Mouse (Mus musculus): ENCODE measurements around the gene Zzef1.

Gene Zzef1

DNA sequence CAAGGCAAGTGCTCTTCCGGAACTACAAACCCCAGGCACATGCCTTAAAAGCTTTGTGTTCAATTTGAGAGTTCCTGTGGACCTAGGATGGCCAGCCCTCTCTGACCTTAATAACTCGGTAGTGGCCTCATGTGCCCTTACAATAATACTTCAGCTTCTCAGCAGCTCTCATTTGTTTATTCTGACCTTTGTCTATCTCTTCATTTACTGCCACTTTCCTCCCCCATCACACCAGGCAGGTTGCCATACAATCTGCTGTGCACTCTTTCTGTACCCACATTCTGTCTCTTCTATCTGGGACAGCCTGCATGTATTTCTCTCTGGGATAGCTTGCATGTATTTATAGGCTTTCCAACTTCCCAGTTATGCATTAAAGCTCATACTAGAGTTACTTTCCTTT is 10.5 kb downstream of the Zzef1 start:
- in situ Hi-C loops (cut with MboI, MseI): no loop called here

DNA sequence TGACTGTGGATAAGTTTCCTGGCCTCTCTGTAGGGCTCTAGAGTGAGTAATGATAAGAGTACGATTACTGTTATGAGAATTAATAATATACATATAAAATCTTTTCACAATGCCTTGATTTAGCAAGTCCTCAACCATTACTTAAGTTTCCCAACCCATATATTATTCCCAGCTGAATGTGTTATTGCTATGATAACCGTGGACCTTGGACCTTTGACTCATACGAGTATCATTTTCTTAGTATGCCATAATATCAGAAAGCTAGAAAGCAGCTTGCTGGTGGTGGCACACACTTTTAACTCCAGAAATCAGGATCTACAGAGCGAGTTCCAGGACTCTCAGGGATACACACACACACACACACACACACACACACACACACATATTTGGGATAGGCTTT is 12.0 kb downstream of the Zzef1 start:
- in situ Hi-C loops (cut with MboI, MseI): no loop called here

DNA sequence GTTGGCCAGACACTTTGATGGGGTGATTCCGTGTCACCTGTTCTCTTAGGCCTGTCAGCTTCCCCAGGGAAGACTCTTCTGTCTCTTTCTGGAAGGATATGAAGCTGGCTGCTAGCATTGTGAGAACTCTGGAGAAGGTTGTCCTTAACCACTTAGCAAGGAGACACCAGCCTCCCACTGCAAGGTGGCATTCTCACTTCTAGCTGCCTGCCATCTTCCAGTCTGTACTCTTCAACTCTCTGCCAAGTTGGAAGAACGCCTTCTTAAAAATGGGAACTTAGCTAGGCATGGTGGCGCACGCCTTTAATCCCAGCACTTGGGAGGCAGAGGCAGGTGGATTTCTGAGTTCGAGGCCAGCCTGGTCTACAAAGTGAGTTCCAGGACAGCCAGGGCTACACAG is 17.7 kb downstream of the Zzef1 start:
- in situ Hi-C loops (cut with MboI, MseI): no loop called here

DNA sequence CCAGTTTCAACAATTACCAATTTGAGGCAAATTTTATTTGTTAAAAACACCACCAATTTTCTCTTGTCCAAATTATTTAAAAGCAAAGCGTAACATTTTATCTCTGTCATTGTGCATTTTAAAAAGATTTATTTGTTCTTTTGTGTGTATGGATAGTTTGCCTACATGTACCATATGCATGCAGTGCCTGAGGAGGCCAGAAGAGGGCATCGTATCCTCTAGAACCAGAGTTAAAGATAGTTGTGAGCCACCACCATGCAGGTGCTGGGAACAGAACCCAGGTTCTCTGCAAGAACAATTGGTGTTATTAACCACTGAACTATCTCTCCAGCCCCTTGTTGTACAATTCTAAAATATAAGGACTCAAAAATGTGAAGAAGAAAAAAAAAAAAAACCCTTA is 18.2 kb downstream of the Zzef1 start:
- in situ Hi-C loops (cut with MboI, MseI): no loop called here

DNA sequence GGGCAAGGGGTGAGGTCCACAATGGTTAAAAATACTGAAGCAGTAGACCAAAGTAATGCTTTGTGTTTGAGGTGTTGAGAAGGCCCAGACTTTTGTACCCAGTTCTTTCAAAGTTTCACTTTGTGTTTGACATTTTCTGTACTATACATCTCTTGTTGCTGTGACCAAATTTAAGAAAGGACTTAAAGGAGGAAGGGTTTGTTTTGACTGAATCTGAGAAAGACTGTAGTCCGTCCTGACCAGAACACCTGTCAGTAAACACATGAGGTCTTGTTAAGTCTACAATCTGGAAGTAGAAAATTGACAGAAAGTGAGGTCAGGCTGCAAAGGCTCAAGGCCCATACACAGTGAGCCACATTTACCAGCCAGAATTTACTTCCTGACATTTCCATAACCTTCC is 20.8 kb downstream of the Zzef1 start:
- in situ Hi-C loops (cut with MboI, MseI): no loop called here

DNA sequence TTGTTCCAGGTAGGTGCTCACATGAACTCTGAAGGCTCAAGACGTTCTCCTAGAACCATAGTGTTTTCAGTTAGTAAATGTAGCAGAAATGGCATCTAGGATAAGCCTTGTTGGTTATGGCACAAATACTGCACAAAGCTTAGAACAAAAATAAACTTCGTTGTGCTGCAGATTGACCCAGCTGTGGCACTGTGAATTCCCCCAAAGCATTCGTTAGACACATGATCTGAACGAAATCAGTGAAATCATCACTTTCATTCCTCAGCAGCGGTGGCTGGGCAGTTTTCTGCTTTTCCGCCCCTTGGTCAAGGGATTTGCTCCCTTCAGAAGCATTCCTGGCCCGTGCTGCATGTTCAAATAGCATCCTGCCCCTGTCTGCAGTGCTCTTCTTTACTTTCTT is 22.0 kb downstream of the Zzef1 start:
- in situ Hi-C loops (cut with MboI, MseI): no loop called here

DNA sequence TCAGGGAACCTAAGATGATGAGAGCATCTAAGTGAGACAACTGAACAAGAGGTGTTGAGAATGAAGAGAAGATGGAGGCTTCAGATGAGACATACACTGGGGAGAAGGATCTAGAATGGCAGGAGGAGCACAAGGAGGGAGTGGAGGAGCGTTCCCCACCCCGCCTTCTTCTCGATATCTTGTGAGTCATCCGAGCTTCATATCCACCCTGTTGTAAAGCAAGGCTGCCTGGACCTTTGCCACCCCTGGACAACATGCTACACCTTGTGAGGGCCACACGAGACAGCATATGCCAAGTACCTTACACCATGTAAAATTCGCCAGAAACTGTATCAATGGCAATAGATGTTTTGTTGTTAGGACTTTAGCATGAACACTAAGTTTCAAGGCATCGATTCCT is 25.0 kb downstream of the Zzef1 start:
- in situ Hi-C loops (cut with MboI, MseI): no loop called here

DNA sequence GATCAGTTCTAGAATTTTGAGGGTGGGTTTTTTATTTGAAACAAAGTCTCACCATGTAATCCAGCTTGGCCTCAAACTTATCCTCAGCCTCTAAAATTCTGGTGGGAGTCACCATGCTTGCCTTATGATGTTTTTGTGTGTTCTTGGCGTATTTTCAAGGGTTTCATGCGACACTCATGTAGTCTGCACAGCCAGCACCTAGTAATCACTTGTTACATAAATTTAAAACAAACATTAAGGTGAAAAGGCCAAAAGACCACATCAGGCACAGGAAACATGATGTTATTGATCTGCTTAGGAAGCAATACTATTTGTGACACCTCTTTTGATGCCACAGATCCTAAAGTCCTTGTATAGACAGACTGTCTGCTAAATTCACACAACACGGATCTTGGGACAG is 33.8 kb downstream of the Zzef1 start:
- in situ Hi-C loops (cut with MboI, MseI): no loop called here

DNA sequence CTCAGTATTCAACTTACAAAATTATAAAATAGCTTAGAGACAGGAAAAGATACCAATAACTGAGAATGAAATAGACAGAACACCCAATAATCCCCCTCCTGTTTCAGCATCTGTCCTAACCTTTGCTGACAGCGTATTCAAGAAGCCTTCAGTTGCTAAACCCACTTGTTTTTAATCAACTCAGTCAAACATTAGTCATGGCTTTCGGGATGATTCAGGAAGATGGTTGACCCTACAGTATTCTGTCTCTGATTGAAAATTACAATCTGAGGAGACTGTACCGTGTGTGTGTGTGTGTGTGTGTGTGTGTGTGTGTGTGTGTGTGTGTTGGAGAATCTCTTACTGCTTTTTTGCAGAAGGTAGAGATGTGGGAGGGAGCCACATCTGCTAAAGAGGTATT is 46.7 kb downstream of the Zzef1 start:
- in situ Hi-C loops (cut with MboI, MseI): no loop called here

DNA sequence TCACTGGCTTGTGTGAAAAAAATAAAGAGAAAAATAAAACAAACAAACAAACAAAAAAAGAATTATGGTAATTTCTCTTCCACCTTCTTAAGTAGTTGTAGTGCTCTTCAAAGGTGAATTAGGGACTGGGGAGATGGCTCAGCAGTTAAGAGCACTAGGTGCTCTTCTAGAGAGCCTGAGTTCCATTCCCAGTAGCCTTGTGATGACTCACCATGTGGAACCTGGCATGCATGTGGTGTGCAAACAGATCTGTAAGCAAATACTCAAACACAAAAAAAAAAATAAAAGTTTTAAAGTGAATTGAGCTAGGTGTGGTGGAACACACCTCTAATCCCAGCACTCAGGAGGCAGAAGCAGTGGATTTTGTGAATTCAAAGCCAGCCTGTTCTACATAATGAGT is 47.5 kb downstream of the Zzef1 start:
- in situ Hi-C loops (cut with MboI, MseI): no loop called here

DNA sequence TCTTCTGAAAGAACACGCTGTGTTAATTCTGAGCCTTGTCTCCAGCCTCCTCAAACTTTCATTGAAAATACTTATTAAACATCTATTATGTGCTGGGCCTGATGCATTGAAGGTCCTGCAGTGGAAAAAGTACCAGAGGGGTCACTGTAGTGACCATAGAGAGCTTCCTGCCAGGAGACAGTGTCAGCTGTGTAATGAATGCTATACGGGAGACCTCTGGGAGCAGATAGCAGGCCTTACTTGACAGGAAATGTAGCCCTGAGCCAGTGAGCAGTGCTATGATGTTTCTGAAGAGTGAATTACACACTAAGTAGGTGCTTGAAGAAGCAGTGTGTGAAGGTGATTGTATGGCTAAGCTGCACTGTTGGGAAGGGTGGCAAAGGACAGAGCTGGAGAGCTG is 49.5 kb downstream of the Zzef1 start:
- in situ Hi-C loops (cut with MboI, MseI): no loop called here

DNA sequence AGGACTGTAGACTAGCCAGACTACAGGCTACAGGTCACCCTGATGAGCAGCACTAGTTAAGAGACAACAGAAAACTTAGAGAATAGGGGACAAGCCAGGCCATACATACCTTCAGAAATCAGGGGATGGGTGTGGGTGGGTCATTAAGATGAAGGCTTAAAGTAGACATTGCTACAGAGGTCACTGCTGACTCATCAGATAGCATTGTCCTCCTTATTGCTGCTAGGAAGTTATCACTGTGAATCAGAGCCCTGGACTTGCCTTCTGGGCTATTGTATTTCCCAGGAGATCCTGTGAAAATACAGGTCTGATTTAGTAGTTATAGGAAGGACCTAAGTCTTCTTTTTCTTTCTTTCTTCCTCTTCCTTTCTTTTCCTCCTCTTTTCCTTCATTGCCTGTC is 50.7 kb downstream of the Zzef1 start:
- in situ Hi-C loops (cut with MboI, MseI): no loop called here

DNA sequence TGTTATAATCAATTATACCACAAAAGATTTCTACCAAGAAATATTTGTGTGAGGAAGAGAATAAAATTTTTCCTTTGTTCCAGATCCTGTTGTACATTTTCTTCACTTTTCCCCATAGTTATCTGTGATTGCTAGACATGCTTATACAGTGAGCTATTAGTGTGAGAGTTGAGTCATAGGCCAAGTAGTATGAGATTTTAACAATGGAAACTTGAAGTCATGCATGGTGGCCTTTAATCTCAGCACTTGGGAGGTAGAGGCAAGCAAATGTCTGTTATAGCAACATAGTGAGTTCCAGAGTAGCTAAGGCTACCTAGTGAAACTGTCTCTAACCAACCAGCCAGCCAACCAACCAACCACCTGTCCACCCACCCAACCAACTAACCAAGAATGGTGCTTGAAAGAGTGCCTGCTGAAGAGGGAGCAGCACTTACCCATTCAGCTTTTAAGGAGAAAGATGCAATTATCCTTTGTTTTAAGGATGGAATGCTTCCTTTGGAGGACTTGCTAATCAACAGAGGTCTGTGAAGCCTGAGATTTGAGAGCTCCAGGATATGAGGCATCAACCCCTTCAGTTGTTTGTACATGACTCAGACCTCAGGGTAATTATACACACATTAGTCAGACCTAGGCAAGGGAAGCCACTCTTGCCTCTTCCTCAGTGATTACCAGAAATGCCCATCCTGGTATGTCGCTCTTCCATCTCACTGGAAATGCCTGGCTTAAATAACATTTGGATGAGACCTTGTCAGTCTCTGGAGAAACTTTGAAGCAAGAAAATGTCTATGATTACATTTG is 52.0 kb downstream of the Zzef1 start:
- in situ Hi-C loops (cut with MboI, MseI): no loop called here

DNA sequence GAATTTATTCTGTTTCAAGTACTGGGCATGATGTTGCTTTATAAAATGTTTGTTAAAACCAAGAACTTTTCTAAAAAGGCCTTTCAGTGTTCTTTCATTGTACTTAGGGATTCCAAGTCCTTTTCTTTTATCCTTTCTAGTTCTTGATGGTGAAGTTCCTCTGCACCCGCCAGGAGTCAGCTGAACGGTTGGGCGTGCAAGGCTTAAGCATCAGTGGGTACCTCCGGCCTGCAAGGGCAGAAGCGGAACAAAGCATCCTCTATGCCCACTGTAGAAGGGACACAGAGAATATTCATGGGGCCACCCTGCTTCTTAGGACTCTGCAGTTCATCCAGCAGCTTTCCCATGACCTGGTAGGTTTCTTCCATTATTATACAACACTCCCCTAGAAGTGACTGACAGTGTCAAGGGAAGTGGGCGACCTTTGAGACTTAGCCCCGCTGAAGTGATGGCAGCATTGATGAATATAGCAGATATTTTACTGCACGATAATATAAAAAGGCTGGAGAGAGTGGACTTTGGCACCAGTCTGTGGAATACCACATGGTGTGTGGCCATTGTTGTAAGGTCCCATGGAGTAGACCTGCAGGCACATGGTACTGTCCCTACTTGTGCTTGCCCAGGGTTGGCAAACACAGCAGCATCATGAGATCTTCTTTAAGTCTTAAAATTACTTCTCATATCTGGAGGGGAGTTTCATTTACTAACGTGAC is 54.5 kb downstream of the Zzef1 start:
- in situ Hi-C loops (cut with MboI, MseI): no loop called here

DNA sequence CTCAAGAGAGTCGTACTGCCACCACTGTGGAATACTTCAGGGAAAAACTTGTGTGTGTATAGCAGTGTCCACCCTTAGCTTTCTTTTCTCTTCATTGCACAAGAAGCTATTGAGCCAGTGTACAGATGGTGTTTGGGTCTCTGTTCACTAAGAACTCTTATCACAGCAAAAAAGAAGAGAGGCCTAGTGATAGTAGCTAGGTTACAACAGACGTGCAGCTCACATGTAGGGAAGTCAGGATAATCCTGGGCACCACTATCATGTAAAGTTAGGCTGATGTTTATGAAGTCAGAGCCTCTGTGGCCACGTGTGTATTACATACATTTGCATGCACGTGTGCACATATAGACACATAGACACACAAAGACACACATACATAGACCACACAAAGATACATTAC is 55.2 kb downstream of the Zzef1 start:
- in situ Hi-C loops (cut with MboI, MseI): no loop called here

DNA sequence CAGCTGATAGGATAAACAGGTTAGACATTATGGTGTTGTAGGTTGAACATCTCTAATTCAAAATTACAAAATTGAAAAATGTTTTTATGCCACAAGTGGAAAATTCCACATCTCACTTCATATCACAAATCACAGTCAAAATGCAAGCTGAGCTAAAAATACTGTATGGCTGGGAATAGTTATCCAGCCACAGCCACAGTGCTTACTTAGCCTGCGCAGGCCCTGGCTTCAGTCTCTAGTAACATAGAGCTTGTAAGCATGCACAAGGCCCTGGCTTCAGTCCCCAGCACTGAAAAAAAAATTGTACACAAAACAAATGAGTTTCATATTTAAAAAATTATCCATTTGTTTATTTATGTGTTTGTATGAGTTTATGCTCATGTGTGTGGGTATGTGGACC is 56.1 kb downstream of the Zzef1 start:
- in situ Hi-C loops (cut with MboI, MseI): no loop called here

DNA sequence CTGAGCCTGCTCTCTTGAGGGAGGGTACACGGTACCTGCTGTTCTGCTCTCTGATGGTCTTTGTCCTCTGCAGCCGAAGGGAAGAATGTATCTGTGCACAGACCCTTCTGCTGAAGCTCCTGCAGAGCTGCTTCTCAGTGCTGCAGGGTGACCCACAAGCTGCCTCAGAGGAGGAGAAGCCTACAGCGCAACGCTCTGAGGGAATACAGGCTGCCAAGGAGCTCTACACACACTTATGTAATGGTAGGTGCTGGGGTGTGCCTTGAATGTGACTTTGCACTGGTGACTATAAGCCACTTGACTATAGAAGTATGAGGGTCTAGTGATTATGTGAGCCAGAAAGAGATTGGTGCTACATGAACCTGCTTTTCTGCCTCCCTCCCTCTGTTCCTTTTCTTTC is 57.1 kb downstream of the Zzef1 start:
- in situ Hi-C loops (cut with MboI, MseI): no loop called here

DNA sequence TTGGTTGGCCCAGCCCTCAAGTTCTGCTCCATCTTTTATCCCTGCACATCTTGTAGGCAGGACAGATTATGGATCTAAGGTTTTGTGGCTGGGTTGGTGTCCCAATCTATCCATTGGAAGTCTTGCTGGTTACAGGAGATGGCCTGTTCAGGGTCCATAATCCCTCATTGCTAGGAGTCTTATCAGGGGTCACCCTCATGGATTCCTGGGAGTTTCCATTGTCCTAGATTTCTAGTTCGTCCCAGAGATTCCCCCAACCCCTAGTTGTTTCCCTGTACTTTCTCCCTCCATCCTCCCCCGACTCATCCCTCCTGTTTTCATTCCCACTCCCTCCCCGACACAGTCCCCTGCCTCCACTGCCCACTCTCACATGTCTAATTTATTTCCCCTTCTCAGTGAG is 58.2 kb downstream of the Zzef1 start:
- in situ Hi-C loops (cut with MboI, MseI): no loop called here

DNA sequence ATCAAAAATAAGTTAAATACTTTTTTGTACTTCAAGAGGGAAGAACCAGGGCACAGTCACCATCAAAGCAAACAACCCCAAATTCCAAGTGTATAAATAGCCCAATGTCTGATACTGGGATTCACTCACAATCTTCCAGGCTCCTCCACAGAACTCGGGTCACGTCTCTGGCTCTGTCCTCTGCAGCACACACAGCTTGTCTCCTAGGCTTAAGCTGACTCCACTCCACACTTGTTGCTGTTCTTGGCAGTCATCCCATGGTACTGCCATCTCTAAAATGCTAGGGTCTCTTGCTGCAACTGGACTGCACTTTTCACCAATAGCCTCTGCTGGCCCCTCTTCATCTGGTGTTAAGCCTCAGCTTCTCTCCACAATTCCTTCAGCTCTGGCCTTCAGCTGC is 60.7 kb downstream of the Zzef1 start:
- in situ Hi-C loops (cut with MboI, MseI): no loop called here

DNA sequence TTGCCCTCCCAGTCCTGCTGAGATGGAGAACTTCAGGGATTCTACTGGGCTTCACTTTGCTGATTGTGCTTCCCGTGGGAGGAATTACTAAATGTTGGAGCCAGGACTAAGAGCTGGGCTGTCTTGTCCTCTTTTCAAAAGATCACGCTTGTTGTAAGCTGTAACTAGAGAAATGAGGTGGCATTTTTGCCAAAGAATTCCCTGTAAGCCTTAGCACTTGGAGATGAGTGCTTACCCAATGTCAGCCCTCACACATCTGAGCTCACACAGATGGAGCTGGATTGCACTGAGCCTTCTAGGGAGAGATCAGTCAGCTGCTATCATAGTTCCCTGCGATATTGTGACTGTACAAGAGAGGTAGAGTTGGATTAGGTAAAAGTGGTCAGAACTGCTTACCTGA is 65.2 kb downstream of the Zzef1 start:
- in situ Hi-C loops (cut with MboI, MseI): no loop called here

DNA sequence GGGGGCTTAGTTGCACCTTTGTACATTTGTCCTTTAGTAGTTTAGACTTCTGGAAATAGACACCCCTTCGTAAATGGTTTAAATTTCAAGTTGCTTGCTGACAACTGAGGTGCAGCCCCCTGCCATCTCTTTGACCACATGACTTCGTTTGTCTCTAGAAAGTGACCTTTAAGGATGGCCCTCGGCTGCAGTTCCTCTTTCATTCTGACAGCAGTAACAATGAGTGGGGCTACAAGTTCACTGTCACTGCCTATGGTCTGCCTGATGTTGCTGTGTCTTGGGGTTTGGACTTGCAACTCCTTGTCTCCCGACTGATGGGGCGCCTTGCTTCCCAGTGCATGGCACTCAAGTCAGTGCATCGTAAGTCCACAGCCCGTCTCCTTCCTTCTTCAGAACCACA is 70.4 kb downstream of the Zzef1 start:
- in situ Hi-C loops (cut with MboI, MseI): no loop called here

DNA sequence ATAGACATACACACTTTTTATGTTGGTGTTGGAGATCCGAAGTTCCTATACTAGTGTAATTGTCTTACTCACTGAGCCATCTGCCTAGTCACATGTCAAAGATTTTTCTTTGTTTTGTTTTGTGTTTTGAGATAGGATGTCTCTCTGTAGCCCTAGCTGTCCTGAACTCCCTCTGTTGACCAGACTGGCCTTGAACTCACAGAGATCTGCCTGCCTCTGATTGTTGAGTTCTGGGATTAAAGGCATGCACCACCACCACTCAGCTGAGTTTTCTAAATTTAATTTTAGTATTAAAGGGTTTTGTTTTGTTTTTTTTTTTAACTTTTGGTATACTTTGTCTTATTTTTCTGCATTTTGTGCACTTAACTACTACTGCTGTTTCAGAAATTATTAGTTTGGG is 76.0 kb downstream of the Zzef1 start:
- in situ Hi-C loops (cut with MboI, MseI): no loop called here

DNA sequence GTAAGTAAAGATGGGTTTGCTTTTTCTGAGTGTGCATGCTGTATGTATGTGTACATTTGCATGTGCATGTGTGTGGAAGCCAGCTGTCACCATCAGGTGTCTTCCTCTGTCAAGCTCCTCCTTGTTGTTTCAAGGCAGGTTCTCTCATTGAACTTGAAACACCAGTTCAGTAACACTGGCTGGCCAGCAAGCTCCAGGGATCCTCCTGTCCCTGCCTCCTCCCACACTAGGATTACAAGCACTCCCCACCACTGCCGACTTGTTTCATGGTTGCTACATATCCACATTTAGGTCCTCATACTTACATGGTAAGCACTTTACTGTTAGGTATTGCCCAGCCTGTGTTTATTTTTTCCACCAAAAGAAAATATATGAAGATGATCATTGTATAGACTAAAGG is 96.6 kb downstream of the Zzef1 start:
- in situ Hi-C loops (cut with MboI, MseI): no loop called here

All from T-helper 17 cell (primary cell).